Mouse (Mus musculus): ENCODE measurements around the gene Gm9044. TPM values are rescaled to one million over a fixed set of nuclear protein-coding genes. Genes with fewer than 3 reads are reported as not detected.
"Not testable (repeated sequence)": the region's sequence is repeated elsewhere in the genome, so short reads cannot be mapped to it uniquely, and the experiment has no call there.

The Gm9044 gene
- polyA plus RNA-seq (2016; fragmentation: Nextera tagmentation; extraction: Ambion mirVana): 0.06 TPM in 1 of 2 replicates, not detected in the other

GRCm38 (mm10) chr10:118332308-118332707 is at the start of gene Gm9044:
Gm9044 (minus strand) TSS chr10:118332408.
- H3K27me3 ChIP-seq; H3K4me1 ChIP-seq; H3K36me3 ChIP-seq; H3K4me2 ChIP-seq (replicated peaks); H3K9ac ChIP-seq; H3K4me3 ChIP-seq; H3K27ac ChIP-seq; H3K9me3 ChIP-seq; ATAC-seq (ENCODE audit: insufficient number of reproducible peaks, insufficient read depth, low FRiP score, low TSS enrichment): not testable (repeated sequence)
- no CpG with 5 or more reads among the region's 14 CpGs for WGBS

- Histone ChIP-seq H3K27me3 (no peaks in the 10 kb centered on the region), H3K9ac (no peak overlapping the region), H3K36me3 (no peaks in the 10 kb centered on the region), H3K27ac (no peak overlapping the region), H3K9me3 (no peaks in the 10 kb centered on the region), H3K4me1 (no peaks in the 10 kb centered on the region), H3K4me2 (replicated peaks) (0 out of 2 replicates have a peak overlapping the region, but pooled peaks have one; percentile 33), H3K4me3 (no peak overlapping the region)
- 5% methylated on average over 10 of the region's 10 CpGs for WGBS
- ATAC-seq (ENCODE audit: insufficient number of reproducible peaks, insufficient read depth, low FRiP score, low TSS enrichment): peak; percentile 88; the same call in 1 of the 2 replicates
These were observed 38.2 kb upstream of the Gm9044 start for GRCm38 (mm10) chr10:118370443-118370842.

GRCm38 (mm10) chr10:118369518-118369917 is 37.3 kb upstream of the Gm9044 start:
- H3K9me3 ChIP-seq: no peaks in the 10 kb centered on the region
- H3K27me3 ChIP-seq: no peaks in the 10 kb centered on the region
- H3K36me3 ChIP-seq: no peaks in the 10 kb centered on the region
- no peak overlapping the region for H3K27ac ChIP-seq
- H3K4me1 ChIP-seq: no peaks in the 10 kb centered on the region
- H3K4me2 ChIP-seq (replicated peaks): no peak overlapping the region
- WGBS: 88% methylated on average over 9 of the region's 9 CpGs
- H3K9ac ChIP-seq: no peak overlapping the region
- H3K4me3 ChIP-seq: no peak overlapping the region
- ATAC-seq (ENCODE audit: insufficient number of reproducible peaks, insufficient read depth, low FRiP score, low TSS enrichment): no peak

GRCm38 (mm10) chr10:118354005-118354404 is 21.8 kb upstream of the Gm9044 start, which contains the start of gene Gm9049:
Gm9049 (minus strand) TSS chr10:118354105.
- H3K9me3 ChIP-seq; H3K27me3 ChIP-seq; H3K36me3 ChIP-seq; H3K27ac ChIP-seq; H3K4me2 ChIP-seq (replicated peaks); H3K9ac ChIP-seq; H3K4me1 ChIP-seq; ATAC-seq (ENCODE audit: insufficient number of reproducible peaks, insufficient read depth, low FRiP score, low TSS enrichment); H3K4me3 ChIP-seq: not testable (repeated sequence)
- WGBS: 71% methylated on average over 1 of the region's 11 CpGs

GRCm38 (mm10) chr10:118348579-118348978 is 16.4 kb upstream of the Gm9044 start, which contains the start of gene Gm9048:
Gm9048 (minus strand) TSS chr10:118348679.
- not testable (repeated sequence) for H3K27ac ChIP-seq; ATAC-seq (ENCODE audit: insufficient number of reproducible peaks, insufficient read depth, low FRiP score, low TSS enrichment); H3K9ac ChIP-seq; H3K4me1 ChIP-seq; H3K27me3 ChIP-seq; H3K4me2 ChIP-seq (replicated peaks); H3K9me3 ChIP-seq; H3K4me3 ChIP-seq; H3K36me3 ChIP-seq
- 86% methylated on average over 1 of the region's 14 CpGs for WGBS

- H3K4me3 ChIP-seq; H3K4me2 ChIP-seq (replicated peaks); H3K36me3 ChIP-seq; H3K4me1 ChIP-seq; H3K27me3 ChIP-seq; H3K9ac ChIP-seq; H3K9me3 ChIP-seq; ATAC-seq (ENCODE audit: insufficient number of reproducible peaks, insufficient read depth, low FRiP score, low TSS enrichment); H3K27ac ChIP-seq: not testable (repeated sequence)
- WGBS: no CpG with 5 or more reads among the region's 14 CpGs
These were observed 10.9 kb upstream of the Gm9044 start, which contains the start of gene Gm9046 for GRCm38 (mm10) chr10:118343155-118343554. Gm9046 (minus strand) TSS chr10:118343255.

GRCm38 (mm10) chr10:118337731-118338130 is 5.5 kb upstream of the Gm9044 start, which contains the start of gene Gm9045:
Gm9045 (minus strand) TSS chr10:118337831.
- not testable (repeated sequence) for H3K27me3 ChIP-seq; H3K4me2 ChIP-seq (replicated peaks); ATAC-seq (ENCODE audit: insufficient number of reproducible peaks, insufficient read depth, low FRiP score, low TSS enrichment); H3K36me3 ChIP-seq; H3K4me3 ChIP-seq; H3K9ac ChIP-seq; H3K4me1 ChIP-seq; H3K9me3 ChIP-seq; H3K27ac ChIP-seq
- WGBS: no CpG with 5 or more reads among the region's 14 CpGs

GRCm38 (mm10) chr10:118326869-118327268 is 5.3 kb downstream of the Gm9044 start, which contains the start of gene Gm9040:
Gm9040 (minus strand) TSS chr10:118326969.
- H3K27me3 ChIP-seq: not testable (repeated sequence)

GRCm38 (mm10) chr10:118319024-118319423 is 13.2 kb downstream of the Gm9044 start:
- Histone ChIP-seq H3K27me3 (no peaks in the 10 kb centered on the region), H3K4me1 (no peaks in the 10 kb centered on the region), H3K4me2 (replicated peaks) (no peak overlapping the region), H3K27ac (no peak overlapping the region), H3K36me3 (no peaks in the 10 kb centered on the region), H3K9me3 (no peaks in the 10 kb centered on the region), H3K9ac (no peak overlapping the region), H3K4me3 (no peak overlapping the region)
- ATAC-seq (ENCODE audit: insufficient number of reproducible peaks, insufficient read depth, low FRiP score, low TSS enrichment): no peak
- 82% methylated on average over 8 of the region's 8 CpGs for WGBS

More at GRCm38 (mm10) chr10:118326869-118327268, 5.3 kb downstream of the Gm9044 start, which contains the start of gene Gm9040:
- not testable (repeated sequence) for H3K4me2 ChIP-seq (replicated peaks); H3K4me1 ChIP-seq; H3K4me3 ChIP-seq; H3K9me3 ChIP-seq; H3K9ac ChIP-seq; ATAC-seq (ENCODE audit: insufficient number of reproducible peaks, insufficient read depth, low FRiP score, low TSS enrichment); H3K27ac ChIP-seq; H3K36me3 ChIP-seq
- WGBS: no CpG with 5 or more reads among the region's 11 CpGs

GRCm38 (mm10) chr10:118302133-118302532 is 30.1 kb downstream of the Gm9044 start:
- not testable (repeated sequence) for H3K27ac ChIP-seq; H3K36me3 ChIP-seq; H3K4me1 ChIP-seq; H3K4me2 ChIP-seq (replicated peaks); H3K4me3 ChIP-seq; ATAC-seq (ENCODE audit: insufficient number of reproducible peaks, insufficient read depth, low FRiP score, low TSS enrichment); H3K9me3 ChIP-seq; H3K9ac ChIP-seq; H3K27me3 ChIP-seq
- WGBS: 37% methylated on average over 2 of the region's 2 CpGs

GRCm38 (mm10) chr10:118294938-118295337 is 37.3 kb downstream of the Gm9044 start, which contains the start of gene Iltifb:
Iltifb (minus strand) TSS chr10:118295038.
- no peaks in the 10 kb centered on the region for H3K36me3 ChIP-seq
- no peaks in the 10 kb centered on the region for H3K27me3 ChIP-seq
- no peak within 1 kb of the TSS for H3K27ac ChIP-seq
- WGBS: 92% methylated on average over 6 of the region's 6 CpGs
- no peak within 1 kb of the TSS for H3K4me2 ChIP-seq (replicated peaks)
- H3K9me3 ChIP-seq: no peaks in the 10 kb centered on the region
- no peak for ATAC-seq (ENCODE audit: insufficient number of reproducible peaks, insufficient read depth, low FRiP score, low TSS enrichment)
- H3K9ac ChIP-seq: no peak within 1 kb of the TSS
- no peaks in the 10 kb centered on the region for H3K4me1 ChIP-seq
- H3K4me3 ChIP-seq: no peak within 1 kb of the TSS

- not testable (repeated sequence) for H3K27me3 ChIP-seq; H3K27ac ChIP-seq; H3K4me3 ChIP-seq; H3K9me3 ChIP-seq; H3K36me3 ChIP-seq; H3K4me1 ChIP-seq; H3K9ac ChIP-seq; H3K4me2 ChIP-seq (replicated peaks)
- peak; percentile 35; the same call in 1 of the 2 replicates for ATAC-seq (ENCODE audit: insufficient number of reproducible peaks, insufficient read depth, low FRiP score, low TSS enrichment)
- 86% methylated on average over 2 of the region's 5 CpGs for WGBS
These were observed 49.2 kb downstream of the Gm9044 start for GRCm38 (mm10) chr10:118283016-118283415.
